Mouse (Mus musculus): Measurements from ENCODE around the gene Hoxd13. TPM values are rescaled to one million over a fixed set of nuclear protein-coding genes. Genes with fewer than 3 reads are reported as not detected.

Hoxd13 gene
- polyA plus RNA-seq, 1 experiment from 2014 or later, result 0.95 TPM

- H3K36me3 ChIP-seq, result no peaks in the 10 kb centered on the region
- peak overlapping the region; percentile 52 for H3K4me3 ChIP-seq (replicated peaks)
- WGBS, result under 1% methylated on average over 35 of the region's 36 CpGs
- peak overlapping the region; percentile 93 for H3K4me2 ChIP-seq
- peaks cover 96% of the 10 kb centered on the region for H3K27me3 ChIP-seq
- peaks cover 24% of the 10 kb centered on the region for H3K4me1 ChIP-seq
- peak; percentile 31; the same call in 1 of the 2 replicates for ATAC-seq (replicated peaks; ENCODE audit: low FRiP score)
- no peak overlapping the region for H3K9ac ChIP-seq
- H3K27ac ChIP-seq, result no peak overlapping the region
- H3K9me3 ChIP-seq (replicated peaks), result no peaks in the 10 kb centered on the region
Measured at GRCm38 (mm10) chr2:74667191-74667841, 794 bp upstream of the Hoxd13 start.

- Histone ChIP-seq H3K4me1 (peaks cover 32% of the 10 kb centered on the region), H3K9me3 (replicated peaks) (no peaks in the 10 kb centered on the region), H3K9ac (0 out of 2 replicates have a peak overlapping the region, but pooled peaks have one; percentile 35), H3K4me3 (replicated peaks) (peak overlapping the region; percentile 52), H3K27ac (no peak overlapping the region), H3K4me2 (peak overlapping the region; percentile 93), H3K27me3 (peaks cover 96% of the 10 kb centered on the region), H3K36me3 (no peaks in the 10 kb centered on the region)
- under 1% methylated on average over 74 of the region's 74 CpGs for WGBS
- peak; percentile 53; the same call in 1 of the 2 replicates for ATAC-seq (replicated peaks; ENCODE audit: low FRiP score)
Measured at GRCm38 (mm10) chr2:74668370-74669229, 490 bp downstream of the Hoxd13 start.

GRCm38 (mm10) chr2:74669230-74669578 lies 1.1 kb downstream of the Hoxd13 start:
- Histone ChIP-seq H3K36me3 (no peaks in the 10 kb centered on the region), H3K27me3 (peaks cover 96% of the 10 kb centered on the region), H3K4me1 (peaks cover 38% of the 10 kb centered on the region), H3K27ac (no peak overlapping the region), H3K9ac (no peak overlapping the region), H3K4me2 (no peak overlapping the region), H3K4me3 (replicated peaks) (no peak overlapping the region), H3K9me3 (replicated peaks) (no peaks in the 10 kb centered on the region)
- 0% methylated on average over 3 of the region's 3 CpGs for WGBS
- no peak for ATAC-seq (replicated peaks; ENCODE audit: low FRiP score)

- Histone ChIP-seq H3K27ac (no peak overlapping the region), H3K9me3 (replicated peaks) (no peaks in the 10 kb centered on the region), H3K4me2 (no peak overlapping the region), H3K4me3 (replicated peaks) (no peak overlapping the region), H3K9ac (no peak overlapping the region), H3K36me3 (no peaks in the 10 kb centered on the region), H3K27me3 (peaks cover 96% of the 10 kb centered on the region), H3K4me1 (peaks cover 43% of the 10 kb centered on the region)
- ATAC-seq (replicated peaks; ENCODE audit: low FRiP score), result no peak
- 3% methylated on average over 14 of the region's 14 CpGs for WGBS
Measured at GRCm38 (mm10) chr2:74669650-74670235, 1.6 kb downstream of the Hoxd13 start.

GRCm38 (mm10) chr2:74670632-74671188 lies 2.6 kb downstream of the Hoxd13 start:
- no peaks in the 10 kb centered on the region for H3K36me3 ChIP-seq
- ATAC-seq (replicated peaks; ENCODE audit: low FRiP score), result no peak

GRCm38 (mm10) chr2:74671847-74672246 lies 3.7 kb downstream of the Hoxd13 start:
- ATAC-seq (replicated peaks; ENCODE audit: low FRiP score), result no peak
- WGBS, result 35% methylated on average over 5 of the region's 5 CpGs
- Histone ChIP-seq H3K36me3 (no peaks in the 10 kb centered on the region), H3K4me2 (no peak overlapping the region), H3K27ac (no peak overlapping the region), H3K9ac (no peak overlapping the region), H3K4me3 (replicated peaks) (no peak overlapping the region), H3K4me1 (peaks cover 64% of the 10 kb centered on the region), H3K27me3 (peaks cover 97% of the 10 kb centered on the region), H3K9me3 (replicated peaks) (no peaks in the 10 kb centered on the region)

More at GRCm38 (mm10) chr2:74670632-74671188, 2.6 kb downstream of the Hoxd13 start:
- Histone ChIP-seq H3K4me1 (peaks cover 53% of the 10 kb centered on the region), H3K9ac (no peak overlapping the region), H3K4me3 (replicated peaks) (no peak overlapping the region), H3K27me3 (peaks cover 96% of the 10 kb centered on the region), H3K27ac (no peak overlapping the region), H3K9me3 (replicated peaks) (no peaks in the 10 kb centered on the region), H3K4me2 (no peak overlapping the region)
- WGBS, result 12% methylated on average over 3 of the region's 3 CpGs

- 5% methylated on average over 40 of the region's 40 CpGs for WGBS
Measured at GRCm38 (mm10) chr2:74672481-74673362, 4.6 kb downstream of the Hoxd13 start.

GRCm38 (mm10) chr2:74673835-74674425 lies 5.8 kb downstream of the Hoxd13 start:
- Histone ChIP-seq H3K27me3 (peaks cover 83% of the 10 kb centered on the region), H3K36me3 (no peaks in the 10 kb centered on the region), H3K27ac (no peak overlapping the region), H3K9ac (no peak overlapping the region), H3K4me3 (replicated peaks) (no peak overlapping the region; the same call in 1 of the 2 replicates), H3K4me1 (peaks cover 63% of the 10 kb centered on the region), H3K9me3 (replicated peaks) (no peaks in the 10 kb centered on the region), H3K4me2 (peak overlapping the region; percentile 26)
- WGBS, result 12% methylated on average over 24 of the region's 24 CpGs
- no peak for ATAC-seq (replicated peaks; ENCODE audit: low FRiP score)

More at GRCm38 (mm10) chr2:74672481-74673362, 4.6 kb downstream of the Hoxd13 start:
- Histone ChIP-seq H3K9me3 (replicated peaks) (no peaks in the 10 kb centered on the region), H3K9ac (no peak overlapping the region), H3K4me3 (replicated peaks) (peak overlapping the region; percentile 41), H3K36me3 (no peaks in the 10 kb centered on the region), H3K4me2 (peak overlapping the region; percentile 69), H3K27ac (no peak overlapping the region), H3K4me1 (peaks cover 66% of the 10 kb centered on the region), H3K27me3 (peaks cover 94% of the 10 kb centered on the region)
- ATAC-seq (replicated peaks; ENCODE audit: low FRiP score), result peak; percentile 17

- H3K4me1 ChIP-seq, result peaks cover 72% of the 10 kb centered on the region
- peak; percentile 7; the same call in 1 of the 2 replicates for ATAC-seq (replicated peaks; ENCODE audit: low FRiP score)
- H3K4me2 ChIP-seq, result peak within 1 kb of the TSS; percentile 49
- peak within 1 kb of the TSS; percentile 37; the same call in 1 of the 2 replicates for H3K9ac ChIP-seq
- WGBS, result 6% methylated on average over 47 of the region's 47 CpGs
- peak within 1 kb of the TSS; percentile 82 for H3K27ac ChIP-seq
- no peaks in the 10 kb centered on the region for H3K9me3 ChIP-seq (replicated peaks)
- H3K4me3 ChIP-seq (replicated peaks), result peak within 1 kb of the TSS; percentile 28
- H3K36me3 ChIP-seq, result no peaks in the 10 kb centered on the region
- peaks cover 81% of the 10 kb centered on the region for H3K27me3 ChIP-seq
Measured at GRCm38 (mm10) chr2:74674881-74675665, 7.0 kb downstream of the Hoxd13 start, which contains the start of gene Hoxd12. Gene Hoxd12 (plus strand): TSS chr2:74675013.

GRCm38 (mm10) chr2:74675666-74676282 lies 7.7 kb downstream of the Hoxd13 start:
- peak; percentile 0; the same call in 1 of the 2 replicates for ATAC-seq (replicated peaks; ENCODE audit: low FRiP score)
- 18% methylated on average over 24 of the region's 24 CpGs for WGBS
- H3K4me3 ChIP-seq (replicated peaks), result peak overlapping the region; percentile 28
- H3K27ac ChIP-seq, result peak overlapping the region; percentile 82
- H3K9me3 ChIP-seq (replicated peaks), result no peaks in the 10 kb centered on the region
- peaks cover 73% of the 10 kb centered on the region for H3K4me1 ChIP-seq
- no peaks in the 10 kb centered on the region for H3K36me3 ChIP-seq
- H3K4me2 ChIP-seq, result peak overlapping the region; percentile 49
- peaks cover 82% of the 10 kb centered on the region for H3K27me3 ChIP-seq
- peak overlapping the region; percentile 37; the same call in 1 of the 2 replicates for H3K9ac ChIP-seq

Data from kidney, embryonic 15.5 days (tissue).